Mouse (Mus musculus): Measurements from ENCODE around the gene Zbtb6. TPM values are rescaled to one million over a fixed set of nuclear protein-coding genes. Genes with fewer than 3 reads are reported as not detected.

Gene Zbtb6
- polyA plus RNA-seq, 1 experiment: 2.2 TPM

DNA sequence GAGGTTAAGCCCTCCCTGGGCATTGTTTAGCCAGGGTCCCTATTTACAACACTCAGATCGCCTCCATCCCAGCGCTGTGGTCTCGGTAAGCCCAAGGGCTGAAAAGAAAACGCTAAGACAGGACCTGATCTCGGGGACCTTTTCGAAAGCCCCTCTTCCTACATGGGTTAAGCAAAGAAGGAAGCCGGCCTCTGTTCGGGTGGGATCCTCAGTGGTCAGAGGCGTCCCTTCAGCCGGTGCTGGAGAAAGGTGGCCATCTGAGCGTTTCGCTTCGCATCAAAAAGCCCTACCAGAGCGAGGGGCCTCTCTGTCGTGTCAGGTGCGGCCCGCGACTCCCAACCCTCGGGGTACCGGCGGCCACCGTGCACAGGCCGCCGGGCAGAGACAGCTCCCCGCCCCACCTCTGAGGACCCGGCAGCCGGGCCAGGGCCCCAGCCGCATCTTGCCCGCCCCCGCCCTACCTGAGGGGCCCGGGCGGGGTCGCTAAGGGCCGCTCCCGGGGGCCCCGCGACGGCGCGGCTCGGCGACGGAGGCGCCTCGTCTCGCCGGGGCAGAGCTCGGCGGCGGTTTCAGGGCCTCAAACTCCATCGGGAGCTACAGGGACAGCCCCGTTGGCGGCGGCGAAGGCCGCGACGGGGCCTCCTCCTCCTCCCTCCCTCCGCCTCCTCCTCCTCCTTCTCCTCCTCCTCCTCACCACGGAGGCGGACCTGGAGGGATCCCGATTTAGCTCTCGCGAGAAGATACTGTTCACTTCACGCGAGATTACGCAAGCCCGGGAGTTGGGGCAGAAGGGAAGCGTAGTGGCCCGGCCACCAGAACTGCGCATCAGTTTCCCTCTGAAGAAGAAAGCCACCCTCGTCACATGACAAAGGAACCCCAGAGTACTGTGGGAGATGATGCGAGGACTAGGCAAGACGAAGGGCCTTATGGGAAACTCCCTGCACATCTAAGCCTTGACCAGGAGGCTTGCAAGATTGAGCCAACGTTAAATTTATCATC, 20.4 kb downstream of the Zbtb6 start, which contains the start of gene Rc3h2:
Gene Rc3h2 (minus strand): TSS at position 598 of the 999 bp plus-strand sequence.
- TF ChIP-seq CTCF (IDR thresholded peaks at IDR 0.05; ENCODE audit: control insufficient read depth, insufficient read depth, insufficient replicate concordance, low read depth, low read length) (no peak), POLR2A (IDR thresholded peaks at IDR 0.05; ENCODE audit: control insufficient read depth, low read depth, low read length) (peak; percentile 98)

DNA sequence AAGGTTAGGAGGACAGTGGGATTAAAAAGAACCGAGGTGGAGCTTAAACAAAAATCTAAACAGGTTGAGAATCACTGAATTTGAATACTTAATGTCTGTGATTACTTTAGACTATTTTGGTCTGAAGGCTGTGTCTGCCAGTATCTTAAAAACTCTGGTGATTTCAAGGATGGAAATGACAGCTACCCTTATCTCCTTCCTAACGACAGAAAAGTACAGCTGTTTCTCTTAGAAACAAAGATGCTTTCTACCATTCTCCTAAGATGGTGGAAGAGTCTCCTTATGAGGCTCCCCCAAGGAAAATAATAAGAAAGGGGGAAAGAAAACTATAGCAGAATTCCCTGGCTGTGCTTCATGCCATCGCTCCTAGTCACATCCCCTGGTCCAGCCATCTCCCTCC, 21.1 kb downstream of the Zbtb6 start:
- TF ChIP-seq POLR2A (IDR thresholded peaks at IDR 0.05; ENCODE audit: control insufficient read depth, low read depth, low read length) (no peak), CTCF (IDR thresholded peaks at IDR 0.05; ENCODE audit: control insufficient read depth, insufficient read depth, insufficient replicate concordance, low read depth, low read length) (no peak)
- peak overlapping the region; percentile 78 for H3K27ac ChIP-seq (ENCODE audit: control insufficient read depth, insufficient read depth, low read depth, low read length)
- no peaks in the 10 kb centered on the region for H3K27me3 ChIP-seq (ENCODE audit: control insufficient read depth, insufficient read depth, low read length)
- H3K36me3 ChIP-seq (ENCODE audit: control insufficient read depth, insufficient read depth, low read length): no peaks in the 10 kb centered on the region
- H3K4me1 ChIP-seq (ENCODE audit: control insufficient read depth, insufficient read depth, low read length): no peaks in the 10 kb centered on the region
- peak overlapping the region; percentile 92 for H3K4me3 ChIP-seq (ENCODE audit: control insufficient read depth, low read depth, low read length)

More for the DNA sequence above, 20.4 kb downstream of the Zbtb6 start, which contains the start of gene Rc3h2:
- H3K27ac ChIP-seq (ENCODE audit: control insufficient read depth, insufficient read depth, low read depth, low read length): peak within 1 kb of the TSS; percentile 78
- H3K27me3 ChIP-seq (ENCODE audit: control insufficient read depth, insufficient read depth, low read length): no peaks in the 10 kb centered on the region
- H3K4me3 ChIP-seq (ENCODE audit: control insufficient read depth, low read depth, low read length): peak within 1 kb of the TSS; percentile 92
- H3K36me3 ChIP-seq (ENCODE audit: control insufficient read depth, insufficient read depth, low read length): no peaks in the 10 kb centered on the region
- no peaks in the 10 kb centered on the region for H3K4me1 ChIP-seq (ENCODE audit: control insufficient read depth, insufficient read depth, low read length)

DNA sequence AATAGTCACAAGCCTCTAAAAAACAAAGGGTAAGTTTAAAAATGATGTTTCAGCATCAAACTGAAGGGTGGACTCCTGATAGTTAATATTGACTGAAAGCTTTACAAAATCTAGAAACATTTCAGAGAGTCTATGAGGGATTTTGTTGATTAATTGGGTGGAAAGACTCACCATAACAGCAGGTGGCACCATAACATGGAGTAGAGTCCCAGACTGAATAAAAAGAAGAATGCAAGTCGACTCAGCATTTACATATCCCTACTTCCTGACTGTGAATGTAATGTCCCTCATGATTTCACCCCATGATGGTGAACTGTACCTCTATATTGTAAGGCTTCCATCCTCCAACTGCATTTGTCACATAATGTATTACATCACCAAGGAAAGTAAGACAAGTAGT, 47.4 kb downstream of the Zbtb6 start:
- TF ChIP-seq POLR2A (IDR thresholded peaks at IDR 0.05; ENCODE audit: control insufficient read depth, low read depth, low read length): no peak
- TF ChIP-seq CTCF (IDR thresholded peaks at IDR 0.05; ENCODE audit: control insufficient read depth, insufficient read depth, insufficient replicate concordance, low read depth, low read length): no peak
- Histone ChIP-seq H3K4me3 (ENCODE audit: control insufficient read depth, low read depth, low read length) (no peak overlapping the region), H3K36me3 (ENCODE audit: control insufficient read depth, insufficient read depth, low read length) (no peaks in the 10 kb centered on the region), H3K27ac (ENCODE audit: control insufficient read depth, insufficient read depth, low read depth, low read length) (no peak overlapping the region), H3K4me1 (ENCODE audit: control insufficient read depth, insufficient read depth, low read length) (no peaks in the 10 kb centered on the region), H3K27me3 (ENCODE audit: control insufficient read depth, insufficient read depth, low read length) (no peaks in the 10 kb centered on the region)

DNA sequence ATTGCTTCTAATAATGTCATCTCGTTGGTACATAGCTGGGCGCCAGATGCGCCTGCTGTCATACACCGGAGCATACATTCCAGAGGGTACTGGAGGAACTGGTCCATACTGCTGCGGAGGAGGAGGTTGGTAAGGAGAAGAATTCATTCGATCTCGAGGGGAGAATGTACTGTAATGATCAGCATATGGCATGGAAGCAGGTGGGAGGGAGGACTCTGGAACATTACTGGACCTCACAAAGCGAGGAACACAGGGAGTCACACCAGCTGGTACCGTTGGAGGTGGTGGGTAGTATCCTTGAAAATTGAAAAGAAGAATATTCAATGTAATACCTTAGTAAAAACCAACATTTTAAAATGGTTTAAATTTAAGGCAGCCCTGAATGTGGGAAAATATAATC, 60.0 kb downstream of the Zbtb6 start:
- no peak for TF ChIP-seq CTCF (IDR thresholded peaks at IDR 0.05; ENCODE audit: control insufficient read depth, insufficient read depth, insufficient replicate concordance, low read depth, low read length)
- TF ChIP-seq POLR2A (IDR thresholded peaks at IDR 0.05; ENCODE audit: control insufficient read depth, low read depth, low read length): no peak
- H3K4me3 ChIP-seq (ENCODE audit: control insufficient read depth, low read depth, low read length): no peak overlapping the region
- no peaks in the 10 kb centered on the region for H3K27me3 ChIP-seq (ENCODE audit: control insufficient read depth, insufficient read depth, low read length)
- no peaks in the 10 kb centered on the region; the same call in 1 of the 2 replicates for H3K36me3 ChIP-seq (ENCODE audit: control insufficient read depth, insufficient read depth, low read length)
- no peaks in the 10 kb centered on the region for H3K4me1 ChIP-seq (ENCODE audit: control insufficient read depth, insufficient read depth, low read length)
- H3K27ac ChIP-seq (ENCODE audit: control insufficient read depth, insufficient read depth, low read depth, low read length): no peak overlapping the region

DNA sequence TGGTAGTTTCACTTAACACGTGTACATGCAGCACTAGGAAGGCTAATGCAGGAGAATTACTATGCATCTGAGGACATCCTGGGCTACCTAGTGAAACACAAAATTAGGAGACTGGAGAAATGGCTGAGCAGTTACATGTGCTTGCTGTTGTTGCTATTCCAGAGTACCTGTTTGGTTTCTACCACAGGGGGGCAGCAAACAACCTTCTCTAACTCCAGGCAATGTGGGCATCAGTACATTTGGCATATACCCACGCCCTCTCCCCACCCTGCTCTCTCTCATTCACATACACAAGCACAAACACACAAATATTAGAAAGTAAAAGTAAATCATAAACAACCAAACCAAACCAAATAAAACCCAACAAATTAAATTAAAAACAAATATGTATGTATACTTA, 62.8 kb downstream of the Zbtb6 start:
- Histone ChIP-seq H3K27ac (ENCODE audit: control insufficient read depth, insufficient read depth, low read depth, low read length) (no peak overlapping the region), H3K36me3 (ENCODE audit: control insufficient read depth, insufficient read depth, low read length) (no peaks in the 10 kb centered on the region; the same call in 1 of the 2 replicates), H3K4me1 (ENCODE audit: control insufficient read depth, insufficient read depth, low read length) (no peaks in the 10 kb centered on the region), H3K4me3 (ENCODE audit: control insufficient read depth, low read depth, low read length) (no peak overlapping the region), H3K27me3 (ENCODE audit: control insufficient read depth, insufficient read depth, low read length) (no peaks in the 10 kb centered on the region)
- TF ChIP-seq CTCF (IDR thresholded peaks at IDR 0.05; ENCODE audit: control insufficient read depth, insufficient read depth, insufficient replicate concordance, low read depth, low read length) (peak; percentile 18; the same call in 1 of the 2 replicates), POLR2A (IDR thresholded peaks at IDR 0.05; ENCODE audit: control insufficient read depth, low read depth, low read length) (no peak)

DNA sequence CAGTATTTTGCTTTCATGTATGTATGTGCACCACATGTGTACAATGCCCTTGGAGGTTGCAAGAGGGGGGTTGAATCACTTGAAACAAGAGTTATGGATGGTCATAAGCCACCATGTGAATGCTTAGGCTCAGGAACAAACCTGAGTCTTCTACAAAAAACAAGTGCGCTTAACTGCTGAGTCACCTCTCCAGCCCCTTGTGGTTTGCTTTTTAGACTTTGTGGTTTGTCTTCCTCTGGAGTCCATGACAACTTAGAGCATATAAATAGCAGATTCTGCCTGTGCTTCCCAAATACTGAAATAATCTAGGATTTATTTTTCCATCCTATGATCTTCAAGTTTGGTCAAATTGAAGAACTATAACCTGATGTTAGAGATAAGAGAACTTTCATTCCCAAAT, 67.0 kb downstream of the Zbtb6 start:
- TF ChIP-seq CTCF (IDR thresholded peaks at IDR 0.05; ENCODE audit: control insufficient read depth, insufficient read depth, insufficient replicate concordance, low read depth, low read length): no peak
- no peak for TF ChIP-seq POLR2A (IDR thresholded peaks at IDR 0.05; ENCODE audit: control insufficient read depth, low read depth, low read length)
- Histone ChIP-seq H3K27ac (ENCODE audit: control insufficient read depth, insufficient read depth, low read depth, low read length) (no peak overlapping the region), H3K4me1 (ENCODE audit: control insufficient read depth, insufficient read depth, low read length) (no peaks in the 10 kb centered on the region), H3K27me3 (ENCODE audit: control insufficient read depth, insufficient read depth, low read length) (no peaks in the 10 kb centered on the region), H3K4me3 (ENCODE audit: control insufficient read depth, low read depth, low read length) (no peak overlapping the region), H3K36me3 (ENCODE audit: control insufficient read depth, insufficient read depth, low read length) (no peaks in the 10 kb centered on the region)

Other genes starting within 250 kb of the Zbtb6 start
- not detected in 2 replicates for gene Olfr366, start 231.6 kb downstream of the Zbtb6 start, polyA plus RNA-seq (2012; rRNA removed)
- 0.11 and 0.14 TPM in 2 replicates for gene Olfr368, start 116.7 kb downstream of the Zbtb6 start, polyA plus RNA-seq (2012; rRNA removed)
- gene Pdcl, start 83.8 kb downstream of the Zbtb6 start, polyA plus RNA-seq (2012; rRNA removed): 2.5 and 3.7 TPM in 2 replicates
- gene Rc3h2, start 20.3 kb downstream of the Zbtb6 start, polyA plus RNA-seq (2012; rRNA removed): 7.2 and 8.2 TPM in 2 replicates
- 2.0 and 2.5 TPM in 2 replicates for gene Zbtb26, start within 50 bp of the Zbtb6 start, polyA plus RNA-seq (2012; rRNA removed)
- gene Rabgap1, start 108 bp upstream of the Zbtb6 start, polyA plus RNA-seq (2012; rRNA removed): 8.3 and 10.3 TPM in 2 replicates
- 0.10 and 0.12 TPM in 2 replicates for gene Gpr21, start 73.2 kb upstream of the Zbtb6 start, polyA plus RNA-seq (2012; rRNA removed)

Measured in testis, adult 2 months (tissue).